Mouse (Mus musculus): ENCODE results near the gene Plekhg4.

- no peak for TF ChIP-seq CTCF (IDR thresholded peaks at IDR 0.05; ENCODE audit: insufficient read depth, low read depth, low read length)
- TF ChIP-seq POLR2A (IDR thresholded peaks at IDR 0.05; ENCODE audit: insufficient read depth, low read depth, low read length): no peak
These were observed 41.1 kb upstream of the Plekhg4 start for GRCm38 (mm10) chr8:105331931-105332330.

All from olfactory bulb, adult 2 months (tissue).